In genomic region chr15:88921131-88921991, GRCm38 (mm10) we compare ENCODE assay signal across 8 mouse cellular contexts. TPM values are rescaled to one million over a fixed set of nuclear protein-coding genes. Genes with fewer than 3 reads are reported as not detected.
A peak's percentile ranks its signal among the peaks of the same experiment; 100 is the strongest.
DNase-seq lines count a peak whose midpoint lies in the region; ATAC-seq and TF ChIP-seq lines count a peak whose summit lies in the region.

No protein-coding gene starts in this region.

- no peak overlapping the region; the same call in 1 of the 2 replicates for H3K9ac ChIP-seq in forebrain, embryonic 14.5 days (ENCODE audit: low read length)
- no peak overlapping the region for H3K9ac ChIP-seq in lung, postnatal 0 days (replicated peaks; ENCODE audit: low read depth)

- WGBS in forebrain, embryonic 14.5 days, result 26% methylated on average over 12 of the region's 12 CpGs
- 16% methylated on average over 12 of the region's 12 CpGs for WGBS in lung, postnatal 0 days

- TF ChIP-seq CTCF in layer of hippocampus, adult 2 months (conservative IDR thresholded peaks at IDR 0.05), result peak; percentile 95
- TF ChIP-seq CTCF in lung, postnatal 0 days (IDR thresholded peaks at IDR 0.05), result peak; percentile 84

- no peaks in the 10 kb centered on the region for H3K27me3 ChIP-seq in forebrain, embryonic 14.5 days (replicated peaks; ENCODE audit: control insufficient read depth, insufficient read depth, low read length)
- no peaks in the 10 kb centered on the region for H3K27me3 ChIP-seq in lung, postnatal 0 days (replicated peaks; ENCODE audit: insufficient read depth, low read length)

- peak; percentile 79 for ATAC-seq in forebrain, embryonic 14.5 days
- ATAC-seq in lung, postnatal 0 days, result peak; percentile 83

- no peak overlapping the region for H3K4me2 ChIP-seq in forebrain, embryonic 14.5 days (ENCODE audit: low read length)
- H3K4me2 ChIP-seq in lung, postnatal 0 days (replicated peaks; ENCODE audit: low read depth, low read length), result no peak overlapping the region

- H3K4me1 ChIP-seq in forebrain, embryonic 14.5 days (ENCODE audit: control insufficient read depth, insufficient read depth, low read length), result no peaks in the 10 kb centered on the region
- no peaks in the 10 kb centered on the region for H3K4me1 ChIP-seq in lung, postnatal 0 days (ENCODE audit: insufficient read depth, low read depth, low read length)

- TF ChIP-seq EP300 in lung, postnatal 0 days (IDR thresholded peaks at IDR 0.05), result no peak

- DNase-seq in Muller cell, postnatal 12 days (ENCODE audit: inconsistent ontology term), result peak; percentile 38
- peak; percentile 71 for DNase-seq in cerebellum, adult 11 months
- peak; percentile 93 for DNase-seq in forebrain, embryonic 14.5 days (ENCODE audit: low spot score)
- peak; percentile 86 for DNase-seq in heart, postnatal 4 days
- DNase-seq in layer of hippocampus, adult 2 months (ENCODE audit: low spot score in 2 of 2), result peak; percentile 74 to 87
- DNase-seq in lung, postnatal 0 days (ENCODE audit: low spot score), result peak; percentile 89
- DNase-seq in retina, postnatal 7 days (ENCODE audit: low read depth, low spot score), result peak; percentile 68
- DNase-seq in urinary bladder, postnatal 4 days (ENCODE audit: low spot score in 2 of 2), result peak; percentile 50 to 79

- H3K9me3 ChIP-seq in forebrain, embryonic 14.5 days (replicated peaks; ENCODE audit: control insufficient read depth, low read length), result no peaks in the 10 kb centered on the region
- no peaks in the 10 kb centered on the region for H3K9me3 ChIP-seq in lung, postnatal 0 days (ENCODE audit: low read length)

- H3K36me3 ChIP-seq in forebrain, embryonic 14.5 days (ENCODE audit: control insufficient read depth, insufficient read depth, low read length), result no peaks in the 10 kb centered on the region
- no peaks in the 10 kb centered on the region for H3K36me3 ChIP-seq in lung, postnatal 0 days (ENCODE audit: insufficient read depth, low read length)

- H3K4me3 ChIP-seq in forebrain, embryonic 14.5 days (ENCODE audit: low read depth, low read length), result no peak overlapping the region
- H3K4me3 ChIP-seq in layer of hippocampus, adult 2 months, result no peak overlapping the region
- no peak overlapping the region for H3K4me3 ChIP-seq in lung, postnatal 0 days (ENCODE audit: low read depth, low read length)

- H3K27ac ChIP-seq in forebrain, embryonic 14.5 days (ENCODE audit: low read depth, low read length), result no peak overlapping the region
- no peak overlapping the region for H3K27ac ChIP-seq in layer of hippocampus, adult 2 months
- peak overlapping the region; percentile 33; the same call in 1 of the 2 replicates for H3K27ac ChIP-seq in lung, postnatal 0 days (ENCODE audit: low read length)

RNA-seq across cellular contexts. Expression of gene Ttll8, which starts 32.9 kb away (rescaled TPM):
- polyA plus RNA-seq in forebrain, embryonic 14.5 days (2014; fragmentation: Nextera tagmentation; extraction: Ambion mirVana), result 0.17 TPM in 1 of 2 replicates, not detected in the other
- not detected for total RNA-seq in heart, postnatal 4 days (2021)
- 1 to 10 TPM; 1.5 to 2.0 TPM for total RNA-seq in layer of hippocampus, adult 2 months (2021)
- 0.06 and 0.07 TPM in 2 replicates for polyA plus RNA-seq in lung, postnatal 0 days (2015; fragmentation: Nextera tagmentation; extraction: Ambion mirVana)

RNA-seq across cellular contexts. Expression of gene Mlc1, which starts 57.4 kb away (rescaled TPM):
- polyA plus RNA-seq in forebrain, embryonic 14.5 days (2014; fragmentation: Nextera tagmentation; extraction: Ambion mirVana), result 20.5 and 22.9 TPM in 2 replicates
- not detected for total RNA-seq in heart, postnatal 4 days (2021)
- 100 to 1,000 TPM; 114 to 116 TPM for total RNA-seq in layer of hippocampus, adult 2 months (2021)
- 21.5 and 29.4 TPM in 2 replicates for polyA plus RNA-seq in lung, postnatal 0 days (2015; fragmentation: Nextera tagmentation; extraction: Ambion mirVana)

RNA-seq across cellular contexts. Expression of gene Pim3, which starts 59.4 kb away (rescaled TPM):
- 49.1 and 52.9 TPM in 2 replicates for polyA plus RNA-seq in forebrain, embryonic 14.5 days (2014; fragmentation: Nextera tagmentation; extraction: Ambion mirVana)
- 10 to 100 TPM; 36.8 to 40.2 TPM for total RNA-seq in heart, postnatal 4 days (2021)
- total RNA-seq in layer of hippocampus, adult 2 months (2021), result 10 to 100 TPM; 29.9 to 37.9 TPM
- polyA plus RNA-seq in lung, postnatal 0 days (2015; fragmentation: Nextera tagmentation; extraction: Ambion mirVana), result 66.0 and 69.6 TPM in 2 replicates

Comparison
In these comparisons a context has a peak if more than half of its experiments do, and no peak if none do; other contexts are left out.
1. DNase-seq: peak in every context shown above with its lines; median percentile 93 in forebrain, embryonic 14.5 days; 89 in lung, postnatal 0 days; 86 in heart, postnatal 4 days; 80 in layer of hippocampus, adult 2 months; 71 in cerebellum, adult 11 months; 68 in retina, postnatal 7 days; 64 in urinary bladder, postnatal 4 days; 38 in Muller cell, postnatal 12 days.
2. RNA of gene Mlc1, which starts 57.4 kb away (total RNA-seq): 114 to 116 TPM in layer of hippocampus, adult 2 months; not detected in heart, postnatal 4 days; every median in the first group is over 100 times any median in the second.